Mouse (Mus musculus) brain, embryonic 14.5 days (tissue): Measurements from ENCODE around the gene Acr. TPM values are rescaled to one million over a fixed set of nuclear protein-coding genes. Genes with fewer than 3 reads are reported as not detected.

Experiments used
- DNase-seq: peaks from one replicate; pipeline ENCODE4 v3.0.0-alpha.2; 2011; ENCODE audit warnings: low read depth
- CTCF ChIP-seq: fragments of 200-500 bp; IDR thresholded peaks from 2 replicates; pipeline ENCODE4 v1.5.1; 2012; ENCODE audit warnings: inconsistent platforms, mild to moderate bottlenecking, moderate library complexity, borderline replicate concordance; ENCODE audit not compliant: insufficient read depth, insufficient read length; ENCODE audit errors: extremely low read depth
- POLR2A ChIP-seq: fragments of 200-500 bp; IDR thresholded peaks from 2 replicates; pipeline ENCODE4 v1.6.1; 2012; ENCODE audit warnings: mild to moderate bottlenecking, inconsistent platforms, borderline replicate concordance; ENCODE audit not compliant: poor library complexity, insufficient read depth, insufficient read length, severe bottlenecking; ENCODE audit errors: extremely low read depth
- polyA plus RNA-seq: library from polyadenylated mRNA; depleted of rRNA; stranded (reverse); fragments of >200 nt; gene quantifications from 2 replicates; pipeline ENCODE4 v1.2.3, GENCODE M21; 2012

Acr gene
- polyA plus RNA-seq, 1 experiment = 9.4 TPM

GRCm38 (mm10) chr15:89548837-89549236 lies 19.3 kb upstream of the Acr start:
- DNase-seq = peak; percentile 77
- TF ChIP-seq POLR2A = no peak
- TF ChIP-seq CTCF = no peak

GRCm38 (mm10) chr15:89550506-89550905 lies 17.6 kb upstream of the Acr start:
- TF ChIP-seq CTCF (no peak), POLR2A (no peak)
- no peak for DNase-seq

GRCm38 (mm10) chr15:89551733-89552132 lies 16.4 kb upstream of the Acr start:
- TF ChIP-seq CTCF = no peak
- TF ChIP-seq POLR2A = no peak
- no peak for DNase-seq

GRCm38 (mm10) chr15:89555591-89555990 lies 12.5 kb upstream of the Acr start:
- no peak for DNase-seq
- no peak for TF ChIP-seq POLR2A
- TF ChIP-seq CTCF = no peak

GRCm38 (mm10) chr15:89556401-89557178 lies 11.5 kb upstream of the Acr start:
- peak; percentile 66 for DNase-seq
- TF ChIP-seq CTCF (peak; percentile 59), POLR2A (no peak)

- no peak for DNase-seq
- TF ChIP-seq CTCF (no peak), POLR2A (no peak)
These were observed 10.7 kb upstream of the Acr start for GRCm38 (mm10) chr15:89557179-89557995.

GRCm38 (mm10) chr15:89557996-89558390 lies 10.1 kb upstream of the Acr start:
- peak; percentile 22 for DNase-seq
- TF ChIP-seq POLR2A (no peak), CTCF (no peak)

- DNase-seq = no peak
- no peak for TF ChIP-seq CTCF
- TF ChIP-seq POLR2A = no peak
These were observed 8.9 kb upstream of the Acr start for GRCm38 (mm10) chr15:89559202-89559731.

GRCm38 (mm10) chr15:89572147-89572546 lies 4.0 kb downstream of the Acr start:
- DNase-seq = no peak
- TF ChIP-seq CTCF = no peak
- TF ChIP-seq POLR2A = no peak

- DNase-seq = no peak
- TF ChIP-seq CTCF (no peak), POLR2A (no peak)
These were observed 14.4 kb downstream of the Acr start for GRCm38 (mm10) chr15:89582494-89582893.

- no peak for DNase-seq
- TF ChIP-seq CTCF = no peak
- TF ChIP-seq POLR2A = no peak
These were observed 17.0 kb downstream of the Acr start for GRCm38 (mm10) chr15:89585101-89585500.

GRCm38 (mm10) chr15:89585631-89586030 lies 17.5 kb downstream of the Acr start:
- TF ChIP-seq CTCF = no peak
- no peak for TF ChIP-seq POLR2A
- DNase-seq = no peak

GRCm38 (mm10) chr15:89589146-89589545 lies 21.0 kb downstream of the Acr start:
- no peak for TF ChIP-seq CTCF
- TF ChIP-seq POLR2A = no peak
- DNase-seq = no peak
